Mouse (Mus musculus) subcutaneous adipose tissue, adult 2 months (tissue): ENCODE measurements around the gene Tmem115. TPM values are rescaled to one million over a fixed set of nuclear protein-coding genes. Genes with fewer than 3 reads are reported as not detected.

Source experiments
- polyA plus RNA-seq: library from polyadenylated mRNA; depleted of rRNA; stranded (reverse); fragments of >200 nt; gene quantifications from 2 replicates; pipeline ENCODE4 v1.2.3, GENCODE M21; 2012; ENCODE audit warnings: low replicate concordance; rRNA removed

The Tmem115 gene
- 50.0 and 74.9 TPM in 2 replicates for polyA plus RNA-seq

DNA sequence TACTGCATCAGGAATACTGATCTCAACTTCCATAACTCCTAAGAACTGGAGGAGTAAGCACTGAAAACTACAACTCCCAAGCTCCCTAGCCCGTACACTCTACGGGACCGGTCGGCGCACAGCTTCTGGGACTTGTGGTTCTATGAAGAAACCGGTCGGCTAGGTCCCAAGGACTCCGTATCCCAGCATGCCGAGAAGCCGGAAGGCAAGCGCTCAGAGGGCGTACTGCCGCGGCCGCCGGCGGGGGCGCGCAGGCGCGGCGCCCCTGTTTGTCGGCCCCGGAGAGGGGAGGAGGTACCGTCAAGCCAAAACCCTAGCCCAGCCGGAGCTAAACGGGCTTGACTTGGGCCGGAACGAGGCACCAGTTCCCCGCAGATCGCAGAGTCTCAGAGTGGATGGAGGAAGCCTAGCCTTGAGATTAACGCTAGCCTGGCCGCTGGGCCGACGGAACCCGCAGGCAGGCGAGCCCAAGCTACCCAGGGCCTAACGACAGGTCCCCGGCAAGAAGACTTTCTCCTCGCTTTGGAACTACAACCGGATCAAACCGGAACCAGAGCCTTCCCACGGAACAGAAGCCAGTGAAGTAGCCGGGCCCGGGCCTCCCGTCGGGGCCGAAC, at the start of gene Tmem115:
Gene Tmem115 (plus strand): TSS at position 155 of the 617 bp plus-strand sequence.

DNA sequence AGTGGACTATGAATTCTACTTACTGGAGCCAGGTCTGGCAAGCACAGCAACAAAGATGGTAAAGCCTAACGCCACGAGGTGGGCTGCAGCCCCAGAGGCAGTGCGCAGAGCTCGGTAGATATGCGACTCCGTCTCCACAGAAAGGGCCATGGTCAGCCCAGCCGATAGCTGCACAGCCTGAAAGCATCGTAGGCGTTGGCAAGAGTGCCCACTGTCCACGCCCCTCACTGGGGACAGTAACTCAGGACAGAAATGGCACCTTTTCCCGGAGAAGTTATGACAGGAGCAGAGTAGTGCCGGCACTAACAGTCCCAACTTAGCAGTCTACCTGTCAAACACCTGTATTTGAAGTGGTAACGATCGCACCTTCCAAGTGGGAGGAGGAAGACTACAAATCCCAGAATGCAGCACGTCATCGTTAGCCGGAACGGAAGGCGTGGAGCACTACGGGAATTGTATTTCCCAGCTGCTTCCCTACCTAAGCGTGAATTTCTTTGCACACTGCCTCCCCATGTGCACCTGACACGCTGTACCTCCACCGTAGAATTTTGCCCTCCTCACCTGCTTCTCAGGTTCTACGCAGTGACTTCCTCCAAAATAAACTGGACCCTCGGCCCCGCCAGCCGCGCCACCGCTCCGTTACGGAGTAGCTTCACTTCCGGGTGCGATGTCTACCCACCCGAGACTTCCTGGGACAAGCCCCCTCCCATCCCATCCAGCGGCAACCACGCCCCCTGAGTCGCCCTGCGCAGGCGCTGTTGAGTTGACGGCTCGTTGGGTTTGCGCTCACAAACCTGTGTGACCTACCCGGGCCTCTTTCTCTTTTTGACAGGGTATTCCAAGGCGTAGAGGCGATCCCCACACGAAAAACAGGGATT, 8.0 kb downstream of the Tmem115 start, which contains the start of the genes Cyb561d2 and Nprl2:
Gene Cyb561d2 (minus strand): TSS at position 720 of the 878 bp plus-strand sequence.
Gene Nprl2 (plus strand): TSS at position 753 of the 878 bp plus-strand sequence.

DNA sequence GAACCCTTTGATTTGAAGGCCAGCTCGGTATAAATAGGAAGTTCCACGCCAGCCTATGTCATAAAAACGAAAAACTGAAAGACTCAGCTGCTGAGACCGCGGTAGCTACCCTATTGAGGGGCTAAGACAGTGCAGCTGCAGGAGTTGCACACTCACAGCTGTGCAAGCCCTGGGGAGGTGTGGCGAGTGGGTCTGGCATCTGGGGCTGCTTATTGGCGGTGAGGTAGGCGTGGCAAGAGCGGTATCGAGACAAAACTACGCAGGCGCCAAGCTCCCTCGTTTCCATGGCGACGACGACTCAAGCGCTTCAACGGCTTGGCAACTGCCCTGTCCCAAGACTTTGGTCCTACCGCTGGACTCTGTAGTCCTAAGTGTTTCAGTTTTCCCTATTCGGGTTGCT, 13.3 kb downstream of the Tmem115 start, which contains the start of gene Zmynd10:
Gene Zmynd10 (plus strand): TSS at position 273 of the 400 bp plus-strand sequence.

DNA sequence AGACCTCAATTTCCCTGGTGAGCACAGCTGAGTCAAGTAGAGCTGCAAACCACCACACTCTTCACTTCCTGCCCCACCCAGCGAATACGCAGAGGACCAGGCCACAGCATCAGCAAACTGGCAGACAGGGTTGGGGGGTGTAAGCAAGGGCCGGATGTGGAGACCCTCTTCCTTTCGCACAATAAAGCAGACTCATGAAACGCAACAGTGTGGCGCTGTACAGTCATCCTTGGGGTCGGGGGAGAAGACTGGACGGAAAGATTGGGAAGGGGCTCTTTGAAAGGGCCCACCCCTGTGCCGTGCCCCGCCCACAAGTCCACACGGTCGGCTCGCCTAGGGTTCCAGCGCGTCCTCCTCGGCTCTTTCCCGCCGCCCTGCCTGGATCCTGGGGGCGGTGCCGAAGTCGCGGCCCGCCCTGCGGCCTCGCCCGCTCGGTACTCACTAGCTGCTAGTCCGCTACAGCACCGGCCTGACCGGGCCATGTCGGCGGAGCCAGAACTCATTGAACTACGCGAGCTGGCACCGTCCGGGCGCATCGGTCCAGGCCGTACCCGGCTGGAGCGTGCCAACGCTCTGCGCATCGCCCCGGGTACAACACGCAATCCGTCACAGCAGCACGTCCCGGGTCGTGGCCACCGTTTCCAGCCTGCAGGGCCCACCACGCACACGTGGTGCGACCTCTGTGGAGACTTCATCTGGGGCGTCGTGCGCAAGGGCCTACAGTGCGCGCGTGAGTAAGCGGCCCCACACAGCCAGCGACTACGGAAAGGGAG, 17.6 kb downstream of the Tmem115 start, which contains the start of gene Rassf1:
Gene Rassf1 (plus strand): TSS at position 439 of the 773 bp plus-strand sequence.

DNA sequence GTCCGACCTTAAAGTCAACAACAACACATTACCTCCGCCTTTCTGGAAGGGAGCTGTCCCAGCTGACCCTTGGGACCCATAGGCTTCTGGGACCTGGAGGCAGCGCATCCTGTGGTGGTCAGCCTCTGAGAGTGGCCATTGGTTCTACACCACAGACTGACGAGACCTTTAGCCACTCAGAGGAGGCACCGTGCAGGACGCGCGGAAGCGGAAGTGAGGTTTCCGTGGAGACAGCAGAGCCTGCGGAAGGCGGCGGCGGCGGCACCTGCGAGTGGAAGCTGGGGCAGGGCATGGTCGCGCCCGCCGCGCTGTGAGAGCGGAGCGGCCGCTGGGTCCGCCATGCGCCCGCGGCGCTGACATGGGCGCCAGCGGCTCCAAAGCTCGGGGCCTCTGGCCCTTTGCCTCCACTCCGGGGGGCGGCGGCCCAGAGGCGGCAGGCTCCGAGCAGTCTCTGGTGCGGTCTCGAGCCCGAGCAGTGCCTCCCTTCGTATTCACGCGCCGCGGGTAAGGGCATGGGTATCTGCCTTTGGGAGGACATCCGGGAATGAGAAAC, 29.4 kb downstream of the Tmem115 start, which contains the start of gene Tusc2:
Gene Tusc2 (plus strand): TSS at position 227 of the 553 bp plus-strand sequence.

DNA sequence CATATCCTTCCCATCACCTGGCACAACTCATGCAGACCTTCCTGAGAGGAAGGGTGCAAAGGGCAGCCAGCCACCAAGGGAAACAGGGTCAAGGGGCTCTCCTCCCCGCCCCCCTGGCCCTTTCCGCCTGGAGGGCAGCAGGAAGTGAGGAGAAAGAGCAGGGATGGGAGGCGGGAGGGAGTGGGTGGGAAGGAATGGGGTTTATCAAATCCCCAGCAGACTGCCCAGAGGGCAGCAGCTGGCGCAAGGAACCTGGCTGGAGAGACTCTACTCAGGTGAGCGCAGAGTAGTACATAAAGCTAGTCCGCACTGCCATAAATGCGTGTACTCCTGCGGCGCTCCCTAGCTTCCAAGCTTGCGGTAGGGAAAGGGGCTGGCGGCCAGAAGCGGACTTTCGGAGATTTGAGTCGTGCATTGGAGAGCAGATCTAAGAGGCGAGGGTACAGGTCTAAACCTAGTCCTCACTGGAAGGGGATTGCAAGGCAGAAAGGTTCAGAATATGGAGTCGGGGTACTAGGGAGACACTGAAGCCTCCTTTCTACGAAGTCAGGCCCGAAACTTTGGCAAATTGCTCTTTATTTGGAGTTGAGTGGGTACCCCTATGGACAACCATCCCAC, 34.1 kb downstream of the Tmem115 start, which contains the start of gene Hyal2:
Gene Hyal2 (plus strand): TSS at position 244 of the 618 bp plus-strand sequence.

DNA sequence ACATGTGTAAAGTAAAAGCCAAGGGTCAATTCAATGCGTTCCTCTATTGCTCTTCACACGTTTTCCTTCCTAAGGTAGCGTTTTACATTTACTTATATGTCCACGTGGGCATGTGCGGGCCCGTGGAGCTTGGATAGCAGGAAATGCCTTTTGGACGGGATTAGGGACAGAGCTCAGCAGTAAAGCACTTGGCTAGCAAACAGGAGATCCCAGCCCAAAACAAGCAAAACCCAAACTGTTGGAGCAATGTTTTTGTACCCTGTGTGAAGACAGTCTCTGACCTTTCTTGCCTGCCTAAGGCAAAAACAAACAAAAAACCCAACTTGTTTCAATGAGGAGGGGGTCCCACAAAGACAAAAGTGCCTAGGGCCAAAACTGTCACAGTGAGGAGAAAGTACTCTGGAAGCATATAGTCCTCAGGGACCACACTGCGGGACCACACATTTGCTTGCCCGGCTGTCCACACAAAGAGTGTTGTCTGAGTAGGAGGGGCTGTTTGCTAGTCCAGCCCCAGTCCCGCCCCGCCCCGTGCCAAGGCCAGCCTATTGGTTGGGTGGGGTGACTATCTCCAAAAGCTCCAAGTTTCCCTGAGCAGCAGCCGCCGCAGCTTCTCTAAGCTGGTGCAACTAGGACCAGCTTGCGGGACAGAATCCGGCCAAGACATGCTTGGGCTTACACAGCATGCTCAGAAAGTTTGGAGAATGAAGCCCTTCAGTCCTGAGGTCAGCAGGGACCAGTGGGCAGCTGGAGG, 42.8 kb downstream of the Tmem115 start, which contains the start of gene Hyal1:
Gene Hyal1 (plus strand): TSS at position 571 of the 751 bp plus-strand sequence.

DNA sequence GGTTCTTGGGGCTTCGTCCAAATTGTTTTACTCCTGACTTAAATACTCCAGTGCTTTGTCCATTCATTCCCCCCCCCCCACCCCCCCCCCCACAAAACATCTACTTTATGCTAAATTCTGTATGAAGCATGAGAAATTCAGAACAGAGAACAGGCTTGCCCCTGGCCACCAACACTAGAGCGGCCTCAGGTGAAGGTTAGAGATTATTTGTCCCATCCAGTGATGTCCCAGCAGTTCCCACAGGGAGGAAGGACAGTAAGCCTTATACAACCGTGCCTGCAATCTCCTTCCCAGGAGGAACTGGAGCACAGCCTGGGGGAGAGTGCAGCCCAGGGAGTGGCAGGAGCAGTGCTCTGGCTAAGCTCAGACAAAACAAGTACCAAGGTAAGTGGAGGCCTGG, 44.8 kb downstream of the Tmem115 start, which contains the start of gene Naa80:
Gene Naa80 (plus strand): TSS at position 301 of the 400 bp plus-strand sequence.

DNA sequence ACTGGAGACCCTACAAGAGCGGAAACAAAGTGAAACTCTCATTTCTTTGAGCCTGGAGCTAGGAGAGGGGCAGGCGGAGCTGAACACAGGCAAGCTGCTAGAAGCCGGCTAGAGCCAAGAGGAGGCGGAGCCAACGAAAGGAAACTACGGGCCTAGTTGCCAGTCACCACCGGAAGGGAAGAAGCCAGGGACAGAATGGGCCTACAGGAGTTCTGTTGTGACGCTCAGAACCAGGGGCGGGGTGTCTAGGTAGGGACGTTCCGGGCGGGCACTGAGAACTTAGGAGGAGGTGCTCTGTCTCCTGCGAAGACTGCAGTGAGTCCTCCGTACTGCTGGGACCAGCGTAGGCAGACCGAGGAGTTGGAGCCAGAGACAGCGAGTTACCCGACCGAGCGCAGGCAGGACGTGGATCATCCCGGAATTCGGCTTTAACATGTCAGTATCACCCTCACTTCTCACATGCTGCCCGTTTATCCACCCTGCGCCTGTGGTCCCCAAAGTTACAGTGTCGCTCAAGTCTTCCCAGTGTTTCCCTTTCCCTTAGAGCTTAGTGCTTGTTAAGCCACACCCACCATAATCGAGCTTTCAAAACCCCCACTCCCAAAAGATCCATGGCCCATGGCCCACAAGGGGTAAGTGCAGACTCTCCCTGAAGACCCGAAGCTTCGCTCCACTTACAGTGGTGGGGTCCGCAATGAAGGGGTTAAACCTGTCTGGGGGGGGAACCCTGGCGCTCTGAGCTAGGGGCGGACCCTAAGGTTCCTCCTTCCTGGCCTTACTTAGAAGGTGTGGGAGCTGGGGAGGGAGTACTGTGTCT, 47.0 kb downstream of the Tmem115 start, which contains the start of gene Hyal3:
Gene Hyal3 (plus strand): TSS at position 318 of the 817 bp plus-strand sequence.

DNA sequence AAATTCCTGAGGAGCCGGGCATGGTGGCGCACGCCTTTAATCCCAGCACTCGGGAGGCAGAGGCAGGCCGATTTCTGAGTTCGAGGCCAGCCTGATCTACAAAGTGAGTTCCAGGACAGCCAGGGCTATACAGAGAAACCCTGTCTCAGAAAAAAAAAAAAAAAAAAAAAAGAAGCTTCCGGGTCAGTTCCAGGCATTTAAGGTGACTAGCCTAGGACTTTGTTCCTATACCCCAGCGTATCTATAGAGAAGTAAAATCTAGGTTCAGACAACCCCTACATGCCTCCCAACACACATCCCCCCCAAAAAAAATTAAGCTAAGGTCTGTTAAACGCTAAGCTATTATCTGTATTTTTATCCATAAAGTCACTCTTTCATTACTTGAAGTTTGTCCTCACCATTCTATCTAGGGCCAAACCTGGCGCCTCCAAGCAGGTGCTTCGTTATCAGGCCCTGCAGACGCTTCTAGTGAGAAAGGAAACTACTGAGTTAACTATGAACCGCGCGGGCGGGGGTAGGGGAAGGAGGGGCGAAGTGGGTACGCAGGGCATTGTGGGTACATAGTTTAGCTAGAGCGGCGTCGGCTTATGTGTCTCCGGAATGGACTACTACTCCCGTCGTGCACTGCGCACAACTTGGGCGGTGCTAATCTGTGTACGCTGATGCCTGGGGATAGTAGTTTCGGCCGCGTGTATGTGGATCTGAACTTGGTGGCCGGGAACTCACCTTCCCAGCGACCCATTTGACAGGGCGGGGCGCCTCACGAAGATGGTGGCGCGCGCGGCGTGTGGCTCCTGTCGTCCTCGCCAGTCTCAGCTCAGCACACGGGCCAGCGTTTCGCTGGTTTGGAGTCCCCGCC, 53.5 kb downstream of the Tmem115 start, which contains the start of gene Ifrd2:
Gene Ifrd2 (plus strand): TSS at position 669 of the 859 bp plus-strand sequence.

Other genes with a start within 250 kb of the Tmem115 start
- gene Mapkapk3, start 244.1 kb upstream of the Tmem115 start, polyA plus RNA-seq: 24.9 and 43.9 TPM in 2 replicates
- 5.9 and 33.7 TPM in 2 replicates for gene Cish, start 237.9 kb upstream of the Tmem115 start, polyA plus RNA-seq
- 32.5 and 39.1 TPM in 2 replicates for gene Hemk1, start 195.6 kb upstream of the Tmem115 start, polyA plus RNA-seq
- gene 6430571L13Rik, start 193.3 kb upstream of the Tmem115 start, polyA plus RNA-seq: 0.98 and 1.7 TPM in 2 replicates
- gene Cacna2d2, start 134.3 kb upstream of the Tmem115 start, polyA plus RNA-seq: 0.16 and 0.81 TPM in 2 replicates
- gene Cyb561d2, start 8.2 kb downstream of the Tmem115 start, polyA plus RNA-seq: 46.6 and 47.9 TPM in 2 replicates
- gene Nprl2, start 8.3 kb downstream of the Tmem115 start, polyA plus RNA-seq: 35.5 and 36.1 TPM in 2 replicates
- gene Zmynd10, start 13.4 kb downstream of the Tmem115 start, polyA plus RNA-seq: 0.17 and 0.44 TPM in 2 replicates
- 33.6 and 43.7 TPM in 2 replicates for gene Rassf1, start 17.6 kb downstream of the Tmem115 start, polyA plus RNA-seq
- gene Tusc2, start 29.3 kb downstream of the Tmem115 start, polyA plus RNA-seq: 59.6 and 62.7 TPM in 2 replicates
- 74.8 and 90.6 TPM in 2 replicates for gene Hyal2, start 34.0 kb downstream of the Tmem115 start, polyA plus RNA-seq
- gene Hyal1, start 43.0 kb downstream of the Tmem115 start, polyA plus RNA-seq: 26.5 and 27.5 TPM in 2 replicates
- 71.0 and 72.9 TPM in 2 replicates for gene Naa80, start 44.9 kb downstream of the Tmem115 start, polyA plus RNA-seq
- 1.1 and 1.7 TPM in 2 replicates for gene Hyal3, start 46.9 kb downstream of the Tmem115 start, polyA plus RNA-seq
- 34.4 and 65.7 TPM in 2 replicates for gene Ifrd2, start 53.7 kb downstream of the Tmem115 start, polyA plus RNA-seq
- gene Sema3b, start 75.3 kb downstream of the Tmem115 start, polyA plus RNA-seq: 17.4 and 34.5 TPM in 2 replicates
- 793 and 941 TPM in 2 replicates for gene Gnai2, start 101.4 kb downstream of the Tmem115 start, polyA plus RNA-seq
- gene Slc38a3, start 135.6 kb downstream of the Tmem115 start, polyA plus RNA-seq: 4.3 and 13.0 TPM in 2 replicates
- gene Gnat1, start 145.8 kb downstream of the Tmem115 start, polyA plus RNA-seq: 0.08 TPM in 1 of 2 replicates, not detected in the other
- gene Sema3f, start 176.5 kb downstream of the Tmem115 start, polyA plus RNA-seq: 70.7 and 93.8 TPM in 2 replicates
- gene Rbm5, start 237.1 kb downstream of the Tmem115 start, polyA plus RNA-seq: 75.4 and 106 TPM in 2 replicates